Mouse (Mus musculus): ENCODE results near the gene Tvp23a.

- TF ChIP-seq CTCF (IDR thresholded peaks at IDR 0.05; ENCODE audit: low read depth) (no peak), EP300 (optimal IDR thresholded peaks at IDR 0.05) (no peak)
These were observed 9.1 kb downstream of the Tvp23a start for GRCm38 (mm10) chr16:10438055-10438454.

Measured in stomach, postnatal 0 days (tissue).